Mouse (Mus musculus) midbrain, embryonic 14.5 days (tissue): ENCODE data around the gene Dennd2c. TPM values are rescaled to one million over a fixed set of nuclear protein-coding genes. Genes with fewer than 3 reads are reported as not detected.

ENCODE experiments used
- ATAC-seq: fragments of 200-750 bp; cut with Nextera tagmentation; 2 replicates; pipeline ENCODE4 v1.8.0; 2017; ENCODE audit warnings: moderate number of reproducible peaks, moderate library complexity; ENCODE audit not compliant: low FRiP score, low TSS enrichment
- DNase-seq: peaks from one replicate; pipeline ENCODE4 v3.0.0-alpha.2; 2015
- H3K27ac ChIP-seq: fragments of 300-500 bp; sonication (generic); replicated peaks from 2 replicates; pipeline ENCODE4 v1.5.1; 2014; ENCODE audit warnings: mild to moderate bottlenecking, low read depth, low read length, moderate library complexity
- H3K27me3 ChIP-seq: fragments of 300-500 bp; sonication (generic); 2 replicates; pipeline ENCODE4 v1.6.1; 2014; ENCODE audit warnings: low read length, control low read depth, mixed read lengths; ENCODE audit not compliant: control insufficient read depth, insufficient read depth
- H3K36me3 ChIP-seq: fragments of 300-500 bp; sonication (generic); 2 replicates; pipeline ENCODE4 v1.6.1; 2014; ENCODE audit warnings: low read length, control low read depth; ENCODE audit not compliant: control insufficient read depth, insufficient read depth
- H3K4me1 ChIP-seq: fragments of 300-500 bp; sonication (generic); 2 replicates; pipeline ENCODE4 v1.6.1; 2014; ENCODE audit warnings: mild to moderate bottlenecking, antibody characterized with exemption, low read length, control low read depth; ENCODE audit not compliant: control insufficient read depth, insufficient read depth
- H3K4me2 ChIP-seq: fragments of 300-500 bp; sonication (generic); 2 replicates; pipeline ENCODE4 v1.6.1; 2014; ENCODE audit warnings: mild to moderate bottlenecking, low read length, moderate library complexity
- H3K4me3 ChIP-seq: fragments of 300-500 bp; sonication (generic); replicated peaks from 2 replicates; pipeline ENCODE4 v1.5.1; 2014; ENCODE audit warnings: low read depth, low read length
- H3K9ac ChIP-seq: fragments of 300-500 bp; sonication (generic); replicated peaks from 2 replicates; pipeline ENCODE4 v1.6.1; 2014; ENCODE audit warnings: mild to moderate bottlenecking, low read length, moderate library complexity
- H3K9me3 ChIP-seq: fragments of 300-500 bp; sonication (generic); 2 replicates; pipeline ENCODE4 v1.6.1; 2016; ENCODE audit warnings: low read length, control low read depth, mixed read lengths; ENCODE audit not compliant: control insufficient read depth
- WGBS: fragments of 180-500 bp; shearing (Covaris S2); extraction: QIAGEN DNeasy Blood & Tissue Kit; methylation state at CpG from one replicate; pipeline ENCODE4 v1.1.7; 2014; 5-methylcytosine and 5-hydroxymethylcytosine counted together
- polyA plus RNA-seq: library from polyadenylated mRNA; unstranded; fragments of >200 nt; fragmentation: Nextera tagmentation; extraction: Ambion mirVana; gene quantifications from 2 replicates; pipeline ENCODE4 v1.2.1, GENCODE M21; 2014

Gene Dennd2c
- polyA plus RNA-seq, 1 experiment from 2014 or later = 0.97 TPM

DNA sequence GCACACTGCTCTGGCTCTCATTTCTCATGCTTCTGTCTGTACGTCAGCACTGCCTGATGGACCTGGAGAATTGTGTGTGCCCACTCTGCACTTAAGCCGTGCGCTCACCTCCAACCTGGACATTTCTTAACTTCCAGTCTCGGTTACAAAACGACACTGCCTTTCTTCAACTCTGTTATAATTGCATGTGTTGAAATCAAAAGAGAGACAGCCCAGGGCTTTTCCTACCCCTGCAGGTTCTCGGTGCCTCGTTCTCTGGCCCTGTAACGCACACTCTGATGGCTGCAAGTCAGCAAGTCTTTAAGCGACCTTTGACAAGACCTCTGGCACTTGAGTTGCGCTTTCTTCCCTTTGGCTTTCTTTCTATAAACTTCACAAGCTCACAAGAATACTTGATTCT, 40.0 kb downstream of the Dennd2c start:
- WGBS = 85% methylated on average over 10 of the region's 10 CpGs
- ATAC-seq = no peak

DNA sequence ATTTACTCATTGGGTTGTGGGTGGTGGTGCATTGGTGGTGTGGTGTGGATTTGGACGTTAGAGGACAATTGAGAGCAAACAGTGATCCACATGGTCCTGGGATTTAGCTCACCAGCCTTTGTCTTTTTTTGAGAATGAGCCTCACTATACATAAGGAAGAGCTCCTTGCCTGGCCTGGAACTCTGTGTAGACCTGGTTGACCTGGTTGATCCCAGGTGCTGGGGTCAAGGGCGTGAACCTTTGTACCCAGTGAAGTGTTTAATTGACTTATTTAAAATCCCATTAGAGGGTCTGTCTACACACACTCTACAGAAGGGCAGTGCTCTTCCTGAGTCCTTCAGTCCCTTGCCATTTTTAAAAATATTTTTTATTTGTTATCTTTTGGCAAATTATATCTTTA, 42.9 kb downstream of the Dennd2c start:
- H3K9me3 ChIP-seq = no peaks in the 10 kb centered on the region
- no peak overlapping the region for H3K9ac ChIP-seq
- no peaks in the 10 kb centered on the region for H3K36me3 ChIP-seq
- no peaks in the 10 kb centered on the region for H3K27me3 ChIP-seq
- ATAC-seq (no peak), DNase-seq (no peak)
- no peak overlapping the region for H3K4me2 ChIP-seq
- H3K4me3 ChIP-seq = no peak overlapping the region
- no peak overlapping the region for H3K27ac ChIP-seq
- H3K4me1 ChIP-seq = no peaks in the 10 kb centered on the region
- WGBS = 62% methylated on average over 2 of the region's 2 CpGs

More for the DNA sequence above, 40.0 kb downstream of the Dennd2c start:
- Histone ChIP-seq H3K4me2 (no peak overlapping the region), H3K27ac (no peak overlapping the region), H3K27me3 (no peaks in the 10 kb centered on the region), H3K9ac (no peak overlapping the region), H3K4me1 (no peaks in the 10 kb centered on the region), H3K9me3 (no peaks in the 10 kb centered on the region), H3K36me3 (no peaks in the 10 kb centered on the region), H3K4me3 (no peak overlapping the region)
- DNase-seq = no peak

DNA sequence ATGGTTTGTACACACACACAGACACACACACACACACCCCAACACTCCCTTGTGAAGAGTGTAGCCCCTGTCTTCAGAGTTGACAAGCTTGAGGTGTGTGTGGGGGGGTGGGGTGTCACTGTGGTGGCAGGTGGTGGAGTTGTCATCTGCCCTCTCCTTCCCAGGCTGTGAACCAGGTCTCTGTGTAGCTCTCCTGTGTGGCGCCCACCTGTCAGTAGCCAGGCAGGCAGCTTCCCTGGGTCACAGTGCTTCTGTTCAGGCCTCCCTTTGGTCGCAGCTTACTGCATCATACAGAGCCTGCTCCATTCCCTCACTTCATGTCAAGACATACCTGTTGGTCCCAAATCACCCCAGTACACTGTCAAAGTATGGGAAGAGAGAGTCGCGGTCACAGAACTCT, 43.4 kb downstream of the Dennd2c start:
- H3K36me3 ChIP-seq = no peaks in the 10 kb centered on the region
- H3K4me2 ChIP-seq = no peak overlapping the region
- WGBS = 78% methylated on average over 4 of the region's 4 CpGs
- no peak overlapping the region for H3K9ac ChIP-seq
- DNase-seq = no peak
- no peak overlapping the region for H3K27ac ChIP-seq
- H3K9me3 ChIP-seq = no peaks in the 10 kb centered on the region
- ATAC-seq = no peak
- H3K4me1 ChIP-seq = no peaks in the 10 kb centered on the region
- no peaks in the 10 kb centered on the region for H3K27me3 ChIP-seq
- H3K4me3 ChIP-seq = no peak overlapping the region

DNA sequence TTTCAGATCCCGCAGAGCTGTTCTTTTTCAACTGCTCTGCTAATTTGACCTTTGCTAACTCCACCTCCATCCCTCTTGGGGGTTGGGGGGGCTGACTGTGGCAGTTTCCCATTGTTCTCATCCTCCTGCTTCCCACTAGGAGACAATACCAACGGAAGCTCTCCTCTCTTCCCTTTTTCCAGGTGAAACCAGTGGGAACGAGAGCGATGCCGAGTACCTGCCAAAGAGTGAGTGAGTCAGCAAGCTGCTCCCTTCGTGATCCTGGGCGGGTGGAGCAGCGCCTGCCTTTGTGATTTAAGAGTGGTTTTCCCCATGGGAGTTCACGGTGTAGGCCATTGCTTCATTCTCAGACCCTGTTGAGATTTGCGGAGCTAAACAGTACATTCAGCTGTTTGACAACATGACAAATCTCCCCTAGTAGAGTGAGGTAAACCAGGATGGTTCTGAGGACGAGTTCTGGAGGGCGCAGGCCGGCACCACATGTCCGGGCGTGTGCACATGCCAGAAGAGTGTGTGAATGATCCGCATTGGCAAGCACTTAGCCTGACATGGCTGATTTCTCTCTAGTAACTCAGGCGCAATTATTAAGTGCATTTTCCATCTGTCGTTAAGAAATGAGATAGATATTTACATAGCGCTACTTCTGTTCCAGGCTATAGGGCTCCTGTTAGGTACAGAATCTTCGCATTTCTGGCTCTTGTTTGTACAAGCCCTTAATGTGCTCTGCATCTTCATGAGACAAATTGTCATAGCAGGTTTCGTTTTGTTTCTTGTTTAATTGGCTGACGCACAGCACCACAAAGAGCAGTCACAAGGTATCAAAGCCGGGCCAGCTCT, 44.1 kb downstream of the Dennd2c start:
- no peaks in the 10 kb centered on the region for H3K27me3 ChIP-seq
- ATAC-seq (no peak), DNase-seq (no peak)
- H3K36me3 ChIP-seq = no peaks in the 10 kb centered on the region
- no peak overlapping the region for H3K4me2 ChIP-seq
- WGBS = 69% methylated on average over 23 of the region's 23 CpGs
- no peak overlapping the region for H3K4me3 ChIP-seq
- H3K4me1 ChIP-seq = no peaks in the 10 kb centered on the region
- no peak overlapping the region for H3K27ac ChIP-seq
- H3K9ac ChIP-seq = no peak overlapping the region
- H3K9me3 ChIP-seq = no peaks in the 10 kb centered on the region

DNA sequence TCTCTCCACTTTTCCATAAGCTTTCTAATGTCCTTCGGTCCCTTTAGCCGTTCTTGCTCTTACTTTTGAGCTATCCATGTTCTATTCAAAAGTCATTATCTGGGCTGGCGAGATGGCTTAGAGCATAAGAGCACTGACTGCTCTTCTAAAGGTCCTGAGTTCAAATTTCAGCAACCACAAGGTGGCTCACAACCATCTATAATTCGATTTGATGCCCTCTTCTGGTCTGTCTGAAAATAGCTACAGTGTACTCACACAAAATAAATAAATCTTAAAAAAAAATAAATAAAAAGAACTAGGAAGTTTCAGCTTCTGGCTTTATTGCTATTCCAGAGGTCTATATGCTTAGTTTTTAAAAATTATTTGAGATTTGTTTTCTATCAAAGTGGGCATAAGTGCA, 45.4 kb downstream of the Dennd2c start:
- no peaks in the 10 kb centered on the region for H3K27me3 ChIP-seq
- H3K9ac ChIP-seq = no peak overlapping the region
- no peaks in the 10 kb centered on the region for H3K36me3 ChIP-seq
- H3K4me3 ChIP-seq = no peak overlapping the region
- DNase-seq (no peak), ATAC-seq (no peak)
- H3K4me1 ChIP-seq = no peaks in the 10 kb centered on the region
- H3K27ac ChIP-seq = no peak overlapping the region
- no peaks in the 10 kb centered on the region for H3K9me3 ChIP-seq
- no peak overlapping the region for H3K4me2 ChIP-seq
- WGBS = 83% methylated on average over 4 of the region's 4 CpGs

DNA sequence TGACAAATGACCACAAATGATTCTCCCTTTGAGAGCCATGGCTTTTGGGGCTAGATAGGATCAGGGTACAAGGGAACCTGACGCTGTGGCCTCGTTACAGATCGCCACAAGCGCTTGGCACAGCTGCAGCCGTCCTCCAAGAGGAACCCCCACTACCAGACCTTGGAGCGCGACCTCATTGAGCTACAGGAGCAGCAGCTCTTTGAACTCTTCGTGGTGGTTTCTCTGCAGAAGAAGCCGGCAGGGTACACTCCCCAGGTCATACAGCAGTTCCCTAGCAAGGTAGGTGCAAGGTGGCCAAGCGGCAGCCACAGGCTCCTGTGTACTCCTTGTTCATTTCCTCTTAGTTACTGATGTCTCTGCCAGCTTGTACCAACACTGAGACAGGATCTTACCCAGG, 46.5 kb downstream of the Dennd2c start:
- H3K4me3 ChIP-seq = no peak overlapping the region
- no peak overlapping the region for H3K9ac ChIP-seq
- 90% methylated on average over 10 of the region's 10 CpGs for WGBS
- no peak overlapping the region for H3K27ac ChIP-seq
- no peaks in the 10 kb centered on the region for H3K9me3 ChIP-seq
- no peaks in the 10 kb centered on the region for H3K4me1 ChIP-seq
- no peak for ATAC-seq
- no peaks in the 10 kb centered on the region for H3K36me3 ChIP-seq
- no peak for DNase-seq
- no peak overlapping the region for H3K4me2 ChIP-seq
- no peaks in the 10 kb centered on the region for H3K27me3 ChIP-seq

DNA sequence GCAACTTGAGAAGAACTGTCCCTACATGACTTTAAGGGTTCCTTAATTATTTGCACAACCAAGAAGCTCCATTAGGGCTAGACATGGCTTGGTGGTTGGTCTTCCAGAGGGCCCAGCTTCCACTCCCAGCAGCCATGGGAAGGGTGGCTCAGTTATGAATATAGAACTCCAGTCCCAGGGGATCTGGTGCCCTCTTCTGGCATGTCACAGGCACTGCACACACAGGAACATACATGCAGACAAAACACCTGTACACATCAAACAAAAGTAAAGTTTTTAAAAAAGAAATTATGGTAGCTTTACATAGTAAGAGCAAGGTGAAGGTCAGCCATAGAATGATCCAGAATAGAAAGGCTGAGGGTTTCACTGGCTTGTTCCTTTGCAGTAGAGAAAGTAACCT, 51.4 kb downstream of the Dennd2c start:
- no peak overlapping the region for H3K4me2 ChIP-seq
- H3K27ac ChIP-seq = no peak overlapping the region
- no peak for ATAC-seq
- no peaks in the 10 kb centered on the region for H3K27me3 ChIP-seq
- H3K4me1 ChIP-seq = no peaks in the 10 kb centered on the region
- DNase-seq = no peak
- H3K36me3 ChIP-seq = no peaks in the 10 kb centered on the region
- H3K4me3 ChIP-seq = no peak overlapping the region
- H3K9ac ChIP-seq = no peak overlapping the region
- no peaks in the 10 kb centered on the region for H3K9me3 ChIP-seq

DNA sequence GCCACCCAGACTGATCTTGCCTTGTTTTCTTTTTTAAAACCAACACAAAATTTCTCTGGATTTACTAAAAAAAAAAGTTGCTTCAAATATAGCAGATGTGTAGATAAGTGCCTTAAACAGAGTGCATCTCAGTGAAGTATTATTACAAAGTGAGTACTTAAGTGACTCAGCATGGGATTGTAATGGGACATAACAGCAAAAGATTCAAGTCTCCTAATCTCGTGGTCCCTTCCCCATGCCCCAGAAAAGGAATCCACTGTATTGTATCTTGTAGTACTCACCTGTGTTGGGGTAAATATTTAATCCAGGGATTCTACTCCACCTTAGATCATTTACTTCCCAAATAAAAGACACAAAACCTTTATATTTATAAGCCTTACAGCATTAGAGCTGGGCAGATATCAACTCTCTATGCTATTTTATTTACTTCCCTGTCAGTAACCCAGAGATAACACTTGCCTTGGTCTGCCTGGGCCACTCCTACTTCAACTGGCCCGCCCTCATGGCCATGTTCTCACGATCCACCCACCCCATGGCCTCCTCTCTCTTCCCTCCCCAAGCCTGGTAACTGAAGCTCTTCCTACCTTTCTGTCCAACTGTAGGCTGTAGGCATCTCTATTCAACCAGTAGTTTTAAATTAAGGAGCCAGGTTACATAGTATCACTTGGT, 57.0 kb downstream of the Dennd2c start:
- no peak overlapping the region for H3K9ac ChIP-seq
- no peak overlapping the region for H3K27ac ChIP-seq
- no peaks in the 10 kb centered on the region for H3K9me3 ChIP-seq
- H3K4me3 ChIP-seq = no peak overlapping the region
- ATAC-seq (no peak), DNase-seq (no peak)
- no peaks in the 10 kb centered on the region for H3K27me3 ChIP-seq
- no peaks in the 10 kb centered on the region for H3K4me1 ChIP-seq
- H3K4me2 ChIP-seq = no peak overlapping the region
- H3K36me3 ChIP-seq = no peaks in the 10 kb centered on the region
- 78% methylated on average over 3 of the region's 3 CpGs for WGBS

DNA sequence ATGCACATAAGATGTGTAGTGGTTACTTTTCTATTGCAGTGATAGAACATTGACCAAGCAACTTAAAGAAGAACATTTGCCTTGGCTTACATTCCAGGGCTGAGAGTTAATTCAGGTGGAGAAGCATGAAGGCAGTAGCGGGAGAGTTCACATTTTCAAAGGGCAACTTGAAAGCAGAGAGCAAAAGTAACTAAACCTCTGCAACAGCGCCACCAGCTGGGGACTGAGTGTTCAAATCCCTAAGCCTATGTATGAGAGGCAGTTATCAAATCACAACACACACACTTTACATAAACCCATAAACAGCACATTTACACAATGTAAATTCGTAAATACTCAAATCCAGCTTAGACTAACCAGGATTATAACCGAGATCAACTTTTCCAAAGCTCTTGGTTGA, 67.4 kb downstream of the Dennd2c start:
- DNase-seq (peak; percentile 91), ATAC-seq (no peak)
- Histone ChIP-seq H3K9ac (no peak overlapping the region), H3K9me3 (no peaks in the 10 kb centered on the region), H3K27me3 (no peaks in the 10 kb centered on the region), H3K36me3 (peaks cover 12% of the 10 kb centered on the region), H3K4me3 (no peak overlapping the region), H3K4me2 (no peak overlapping the region), H3K4me1 (peaks cover 8% of the 10 kb centered on the region), H3K27ac (no peak overlapping the region)
- WGBS = 9% methylated on average over 4 of the region's 4 CpGs
